Mouse (Mus musculus) c-Kit-positive CD71-positive TER-119-positive erythroid progenitor cells, embryonic 14.5 days (primary cell): Measurements from ENCODE around the gene Pogk.
A peak's percentile ranks its signal among the peaks of the same experiment; 100 is the strongest.

Experiments used
- DNase-seq: peaks from one replicate; pipeline ENCODE4 v3.0.0-alpha.2; 2013; ENCODE audit warnings: low spot score

The Pogk gene

GRCm38 (mm10) chr1:166379013-166379629, 30.5 kb downstream of the Pogk start, which contains the start of gene Tada1:
Gene Tada1, plus strand, starts transcription at chr1:166379097.
- DNase-seq, result peak; percentile 82

- DNase-seq, result no peak
Measured at GRCm38 (mm10) chr1:166378431-166379012, 31.1 kb downstream of the Pogk start.

- DNase-seq, result no peak
Measured at GRCm38 (mm10) chr1:166377171-166377570, 32.5 kb downstream of the Pogk start.

- no peak for DNase-seq
Measured at GRCm38 (mm10) chr1:166363122-166363521, 46.5 kb downstream of the Pogk start.

- DNase-seq, result no peak
Measured at GRCm38 (mm10) chr1:166362659-166363058, 47.0 kb downstream of the Pogk start.

GRCm38 (mm10) chr1:166361842-166362241, 47.8 kb downstream of the Pogk start:
- no peak for DNase-seq

GRCm38 (mm10) chr1:166360896-166361295, 48.8 kb downstream of the Pogk start:
- DNase-seq, result no peak

GRCm38 (mm10) chr1:166360157-166360855, 49.4 kb downstream of the Pogk start:
- DNase-seq, result peak; percentile 15

GRCm38 (mm10) chr1:166349751-166350150, 59.9 kb downstream of the Pogk start:
- DNase-seq, result no peak

- no peak for DNase-seq
Measured at GRCm38 (mm10) chr1:166349341-166349740, 60.3 kb downstream of the Pogk start.

GRCm38 (mm10) chr1:166346906-166347305, 62.8 kb downstream of the Pogk start:
- DNase-seq, result no peak

- DNase-seq, result no peak
Measured at GRCm38 (mm10) chr1:166345602-166346001, 64.1 kb downstream of the Pogk start.

GRCm38 (mm10) chr1:166344300-166345077, 65.2 kb downstream of the Pogk start:
- no peak for DNase-seq

- no peak for DNase-seq
Measured at GRCm38 (mm10) chr1:166343586-166343985, 66.1 kb downstream of the Pogk start.

GRCm38 (mm10) chr1:166342539-166342938, 67.1 kb downstream of the Pogk start:
- DNase-seq, result no peak

GRCm38 (mm10) chr1:166342060-166342459, 67.6 kb downstream of the Pogk start:
- DNase-seq, result no peak

- no peak for DNase-seq
Measured at GRCm38 (mm10) chr1:166339110-166339509, 70.6 kb downstream of the Pogk start.
